Mouse (Mus musculus) induced T-regulatory cell, adult 2 months (primary cell): Measurements from ENCODE around the gene Gpr18.

Experiments
- DNase-seq: peaks from one replicate; pipeline ENCODE4 v3.0.0-alpha.2; 2012; ENCODE audit warnings: low read depth

The Gpr18 gene

DNA sequence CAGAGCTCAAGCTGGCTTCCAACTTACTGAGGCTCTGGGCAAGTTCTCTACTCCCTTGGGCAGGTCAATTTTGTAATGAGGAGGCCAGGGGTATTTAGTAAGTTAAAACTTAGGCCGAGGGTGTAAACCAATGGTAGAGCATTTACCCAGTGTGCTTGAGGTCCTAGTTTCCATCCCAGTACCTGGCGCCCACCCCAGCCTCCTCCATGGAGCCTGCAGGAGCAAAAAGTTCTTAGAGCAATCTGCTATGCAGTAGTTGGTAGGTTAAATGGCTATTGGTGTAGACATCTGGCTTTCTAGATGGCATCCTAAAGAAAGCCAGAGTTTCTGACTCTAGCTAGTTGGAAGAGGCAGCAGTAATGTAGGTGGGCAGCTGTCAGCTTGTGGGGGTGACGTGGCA, 33.9 kb upstream of the Gpr18 start:
- DNase-seq: no peak

DNA sequence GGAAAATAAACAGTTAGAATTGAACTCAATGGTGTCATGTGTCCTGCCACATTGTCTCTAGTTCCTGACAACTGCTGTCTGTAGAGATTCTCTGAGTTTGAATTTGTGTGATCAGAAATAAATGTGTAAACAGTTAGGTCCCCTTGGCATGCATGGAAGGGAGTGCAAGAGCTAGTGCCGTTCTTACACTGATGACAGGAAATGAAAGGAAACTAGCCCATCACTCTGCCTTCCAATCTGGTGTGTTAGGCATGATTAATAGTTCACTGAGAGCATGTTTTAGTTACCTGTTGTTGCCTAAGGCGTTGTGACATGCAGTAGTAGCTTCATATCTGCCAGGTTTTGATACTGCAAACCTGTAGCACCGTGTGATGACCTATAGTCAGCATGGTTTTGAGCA, 32.4 kb upstream of the Gpr18 start:
- peak; percentile 74 for DNase-seq

DNA sequence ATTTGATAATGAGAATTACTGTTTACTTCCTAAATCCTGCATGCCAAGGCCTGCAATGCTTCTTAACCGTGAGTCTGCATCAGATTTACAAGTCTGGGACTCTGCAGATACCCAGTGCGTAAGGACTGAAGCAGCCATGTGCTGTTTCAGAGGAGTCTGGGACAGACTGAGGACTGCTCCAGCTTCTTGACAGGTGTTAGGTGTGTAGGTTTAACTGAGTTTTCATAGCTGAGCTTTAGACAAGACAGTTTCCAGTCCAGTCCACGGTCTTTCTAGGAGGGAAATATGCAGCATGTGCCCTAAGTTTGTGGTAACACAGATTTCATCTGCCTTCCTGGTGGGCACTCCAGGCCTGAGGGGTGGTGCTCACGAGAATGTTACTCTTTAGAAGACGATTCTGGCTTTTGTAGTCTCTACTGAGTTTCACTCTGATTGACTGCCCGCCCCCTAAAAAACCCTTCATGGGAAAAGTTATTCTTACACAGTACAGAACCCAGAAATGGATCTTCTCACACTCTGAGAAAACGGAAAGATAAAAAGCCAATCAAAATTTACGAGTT, 31.7 kb upstream of the Gpr18 start:
- DNase-seq: peak; percentile 79

DNA sequence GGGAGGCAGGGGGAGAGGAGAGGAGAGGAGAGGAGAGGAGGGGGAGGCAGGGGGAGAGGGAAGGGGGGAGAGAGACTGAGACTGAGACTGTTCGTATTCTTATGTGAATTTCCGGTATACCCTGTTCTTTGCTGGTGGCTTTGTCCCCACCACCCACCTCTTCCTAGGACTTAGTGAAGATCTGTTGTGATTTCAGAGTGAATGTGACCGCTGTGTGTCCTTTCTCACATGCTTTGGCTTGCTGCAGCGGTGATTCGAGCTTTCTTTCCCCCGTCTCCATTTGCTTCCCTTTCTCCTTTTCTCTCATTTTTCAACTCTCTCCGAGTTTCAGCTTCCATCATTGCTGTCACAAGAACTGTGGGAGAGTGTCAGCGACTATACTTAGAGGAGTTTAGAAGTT, 31.1 kb upstream of the Gpr18 start:
- peak; percentile 81 for DNase-seq

DNA sequence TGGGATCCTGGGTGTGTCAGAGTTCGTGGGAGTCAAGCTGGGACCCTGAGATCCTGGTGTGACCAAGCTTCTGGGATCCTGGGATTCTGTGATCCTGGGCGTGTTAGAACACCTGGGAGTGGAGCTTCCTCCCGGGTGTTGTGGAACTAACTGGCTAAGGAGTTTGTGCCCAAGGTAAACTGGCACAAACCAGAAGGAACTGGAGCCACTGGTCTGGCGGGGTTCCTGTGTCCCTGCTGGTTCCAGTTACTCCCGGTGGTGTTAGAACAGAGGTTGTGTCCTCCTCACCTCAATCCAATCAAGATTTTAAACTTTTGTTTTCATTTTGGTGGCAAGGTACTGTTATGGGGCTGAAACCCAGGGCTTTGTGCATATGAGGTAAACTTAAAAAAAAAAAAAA, 30.6 kb upstream of the Gpr18 start:
- peak; percentile 64 for DNase-seq

DNA sequence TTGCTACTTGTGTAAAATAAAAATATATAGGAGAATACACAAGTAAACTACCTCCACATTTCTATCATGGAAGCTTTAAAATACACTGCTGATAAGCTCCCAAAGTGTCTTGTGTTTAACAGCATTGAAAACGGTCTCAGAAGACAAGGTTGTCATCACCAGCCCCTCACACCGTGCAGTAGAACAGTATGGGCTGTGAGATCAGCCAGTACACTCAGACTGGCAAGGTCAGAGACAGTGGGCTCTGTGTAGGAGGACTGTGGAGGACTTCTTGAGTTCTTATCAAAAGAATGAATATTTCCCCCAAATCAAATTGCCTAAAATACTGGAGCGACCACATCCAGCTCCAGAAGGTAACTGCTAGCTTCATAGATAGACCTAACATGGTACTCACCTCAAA, 24.0 kb upstream of the Gpr18 start:
- peak; percentile 38 for DNase-seq

DNA sequence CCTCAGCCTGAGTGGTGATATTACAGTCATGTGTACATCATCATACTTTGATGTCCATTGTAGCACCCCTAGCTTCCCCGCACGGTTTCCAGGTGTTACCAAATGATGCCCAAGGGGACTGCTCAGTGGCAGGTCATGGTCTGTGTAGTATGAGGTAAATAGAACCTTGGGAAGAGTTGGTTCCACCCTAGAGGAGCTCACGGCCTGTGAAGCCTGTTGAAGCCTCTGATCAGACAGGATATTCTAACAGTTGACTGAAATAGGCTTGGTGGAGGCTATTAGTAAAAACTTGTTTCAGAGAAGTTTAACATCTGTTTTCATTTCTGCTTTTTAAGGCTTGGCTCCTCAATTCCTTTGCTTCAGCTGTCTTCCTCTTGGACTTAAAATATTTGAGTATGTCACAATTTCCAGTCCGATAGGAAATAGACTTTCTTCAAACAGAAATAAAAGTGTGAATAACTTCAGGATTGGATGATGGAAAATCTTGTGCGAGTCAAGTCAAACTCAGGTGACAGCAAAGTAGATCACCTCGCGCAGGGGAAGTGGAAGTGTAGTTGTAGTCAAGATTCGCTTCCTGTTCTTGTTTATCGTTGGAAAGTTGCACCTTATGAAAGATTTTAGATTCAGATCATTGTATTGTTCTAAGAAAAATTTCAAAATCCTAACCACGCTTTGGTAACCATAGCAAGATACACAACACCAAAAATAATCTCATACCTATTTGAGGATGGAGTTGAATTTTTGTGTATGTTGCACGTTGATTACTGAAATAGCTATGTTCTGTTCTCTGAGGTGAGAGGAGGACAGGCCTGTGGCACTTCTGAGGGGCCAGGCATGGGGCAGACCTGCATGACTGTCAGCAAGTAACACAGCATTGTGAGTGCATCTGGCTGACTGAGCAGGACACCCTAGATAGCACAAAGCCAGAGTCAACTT, 22.9 kb upstream of the Gpr18 start:
- peak; percentile 89 for DNase-seq

DNA sequence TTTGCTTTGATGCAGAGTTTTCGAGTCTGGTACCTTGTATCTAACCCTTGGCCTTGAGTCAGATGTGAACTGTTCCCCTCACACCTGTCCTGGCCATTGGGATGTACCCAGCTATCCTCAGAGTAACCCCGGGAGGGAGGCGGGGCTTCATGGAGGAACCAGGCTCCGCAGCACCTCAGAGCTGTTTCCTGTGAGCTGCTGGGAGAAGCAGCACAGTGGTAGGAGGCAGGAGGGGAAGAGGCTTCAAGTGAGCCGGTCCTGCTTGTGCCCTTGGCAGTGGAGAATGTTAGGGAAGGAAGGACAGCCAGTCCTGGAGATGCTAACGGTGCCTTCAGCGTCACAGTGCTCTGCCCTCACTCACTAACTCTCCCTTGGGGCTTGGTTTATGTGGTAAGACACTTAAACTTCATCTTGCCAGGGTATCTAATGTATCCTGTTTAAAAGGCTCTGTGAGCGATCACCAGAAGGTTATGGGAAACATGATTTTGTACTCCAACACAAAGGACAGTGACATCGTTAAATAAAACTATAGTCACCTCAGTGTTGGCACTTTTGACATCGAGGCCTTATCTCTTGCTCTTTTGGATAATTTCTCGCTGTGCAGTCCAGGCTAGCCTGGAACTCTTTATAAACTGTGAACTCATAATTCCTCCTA, 22.1 kb upstream of the Gpr18 start:
- DNase-seq: peak; percentile 75

DNA sequence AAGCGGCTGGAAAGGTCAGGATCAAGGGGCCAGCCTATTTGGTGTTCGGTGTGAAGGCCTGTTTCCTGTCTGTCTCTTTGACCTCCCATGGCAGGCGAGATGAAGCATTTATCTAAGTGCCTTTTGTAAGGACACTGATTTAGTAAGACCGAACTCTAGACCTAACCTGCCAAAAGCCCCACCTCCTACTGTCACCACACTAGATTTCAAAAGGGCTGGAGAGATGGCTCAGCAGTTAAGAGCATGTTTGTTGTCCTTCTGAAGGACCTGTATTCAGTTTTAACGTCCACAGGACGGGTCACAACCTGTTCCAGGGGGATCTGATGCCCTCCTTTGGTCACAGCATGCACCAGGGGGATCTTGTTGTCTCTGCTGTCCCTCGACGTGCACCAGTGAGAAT, 21.3 kb upstream of the Gpr18 start:
- DNase-seq: no peak

DNA sequence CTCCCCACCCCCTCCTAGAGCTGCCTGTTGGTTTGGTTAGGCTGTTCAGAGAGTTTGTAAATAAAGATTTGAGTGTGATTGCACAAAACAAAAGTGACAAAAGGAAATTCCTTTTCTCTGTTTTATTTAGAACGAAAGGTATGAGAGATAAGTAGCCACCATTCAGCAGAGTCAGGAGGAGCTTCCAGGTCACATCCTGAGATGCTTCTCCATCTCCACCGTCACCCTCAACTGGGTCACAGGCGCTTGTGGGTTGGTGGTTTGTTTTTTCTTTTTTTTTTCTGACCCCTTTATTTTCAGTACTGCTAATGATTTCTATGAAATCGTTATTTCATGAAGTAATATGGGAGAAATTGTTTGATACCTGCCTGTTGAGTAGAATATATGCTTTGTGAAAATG, 20.8 kb upstream of the Gpr18 start:
- peak; percentile 70 for DNase-seq

DNA sequence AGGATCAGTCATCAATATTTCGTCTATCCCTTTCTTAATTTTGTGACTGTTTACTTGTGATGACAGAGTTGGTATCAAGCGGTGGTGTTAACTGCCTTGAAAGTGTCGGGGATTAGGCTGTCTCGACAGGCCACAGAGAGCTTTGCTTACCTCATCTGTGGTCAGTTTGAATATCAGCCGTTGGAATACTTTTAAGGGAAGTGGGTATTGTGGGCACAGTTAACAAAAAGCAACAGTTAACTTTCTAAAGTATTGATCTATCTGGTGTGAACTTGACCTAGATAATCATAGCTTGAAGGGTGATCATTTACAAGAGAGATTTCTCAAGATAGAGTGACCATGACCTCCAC, 19.0 kb upstream of the Gpr18 start:
- peak; percentile 61 for DNase-seq

DNA sequence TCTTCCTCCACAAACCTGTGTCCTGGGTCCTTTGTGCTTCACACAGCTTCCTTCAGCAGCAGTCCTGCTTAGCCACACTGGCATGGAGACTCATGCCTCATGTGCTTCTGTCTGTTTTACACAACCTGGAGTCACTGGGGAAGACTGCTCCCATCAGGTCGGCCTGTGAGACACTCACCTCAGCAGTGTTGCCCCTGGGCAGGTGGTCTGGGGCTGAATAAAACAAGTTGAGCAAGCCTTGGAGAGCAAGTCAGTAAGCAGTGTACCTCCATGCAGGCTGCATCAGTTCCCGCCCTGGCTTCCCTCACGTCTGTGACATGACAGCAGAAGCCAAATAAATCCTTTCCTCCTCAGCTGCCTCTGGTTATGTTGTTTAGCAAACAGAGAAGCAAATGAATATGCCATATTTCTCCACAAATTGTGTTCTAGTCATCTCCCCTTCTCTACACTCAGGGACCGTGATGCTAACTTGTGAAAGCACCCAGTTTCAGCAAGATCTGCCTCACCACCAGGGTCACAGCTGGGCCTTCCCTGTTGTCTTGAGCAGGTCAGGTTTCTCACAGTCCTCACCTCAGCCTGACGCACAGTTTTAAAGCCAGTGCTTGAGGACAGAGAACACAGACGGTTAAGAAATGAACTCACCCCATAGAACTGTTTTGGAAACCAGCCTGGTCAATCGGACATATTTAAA, 18.5 kb upstream of the Gpr18 start:
- DNase-seq: peak; percentile 52

DNA sequence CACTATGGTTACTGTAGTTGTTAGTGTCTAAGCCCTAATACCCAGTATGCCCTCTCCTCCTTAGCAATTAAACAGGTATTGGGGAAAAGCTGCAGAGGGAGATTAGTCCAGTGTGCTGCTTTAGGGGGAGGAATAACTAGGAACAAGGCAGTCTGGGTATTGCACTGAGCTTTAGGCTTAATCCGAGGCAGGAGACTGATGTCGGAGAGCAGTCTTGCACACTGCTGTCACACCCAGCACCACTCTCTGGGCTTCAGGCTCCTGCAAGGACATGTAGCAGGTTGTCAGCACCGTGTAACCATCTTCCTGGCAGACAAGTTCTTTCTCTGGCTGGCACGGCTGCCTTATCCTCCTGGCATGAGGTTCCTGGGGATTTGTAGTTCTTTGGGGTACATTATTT, 16.6 kb upstream of the Gpr18 start:
- DNase-seq: no peak

DNA sequence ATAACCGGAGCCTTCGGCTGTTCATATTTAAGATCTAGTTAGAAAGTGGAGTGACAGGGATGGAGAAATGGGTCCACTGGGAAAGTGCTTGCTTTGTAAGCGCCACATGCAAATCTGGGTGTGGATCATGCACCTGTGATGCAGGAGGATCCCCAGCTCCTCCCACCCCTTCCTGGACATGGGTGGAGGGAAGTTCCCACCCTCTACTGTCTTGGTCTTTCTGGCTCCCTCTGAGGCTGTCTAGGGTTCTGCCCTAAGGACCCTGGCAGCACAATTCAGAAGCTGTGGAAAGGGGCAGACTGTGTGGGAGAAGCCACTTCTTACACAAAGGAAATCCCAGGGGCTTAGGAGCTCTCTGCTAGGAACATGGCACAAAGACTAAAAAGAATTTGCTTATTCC, 16.0 kb upstream of the Gpr18 start:
- peak; percentile 79 for DNase-seq

DNA sequence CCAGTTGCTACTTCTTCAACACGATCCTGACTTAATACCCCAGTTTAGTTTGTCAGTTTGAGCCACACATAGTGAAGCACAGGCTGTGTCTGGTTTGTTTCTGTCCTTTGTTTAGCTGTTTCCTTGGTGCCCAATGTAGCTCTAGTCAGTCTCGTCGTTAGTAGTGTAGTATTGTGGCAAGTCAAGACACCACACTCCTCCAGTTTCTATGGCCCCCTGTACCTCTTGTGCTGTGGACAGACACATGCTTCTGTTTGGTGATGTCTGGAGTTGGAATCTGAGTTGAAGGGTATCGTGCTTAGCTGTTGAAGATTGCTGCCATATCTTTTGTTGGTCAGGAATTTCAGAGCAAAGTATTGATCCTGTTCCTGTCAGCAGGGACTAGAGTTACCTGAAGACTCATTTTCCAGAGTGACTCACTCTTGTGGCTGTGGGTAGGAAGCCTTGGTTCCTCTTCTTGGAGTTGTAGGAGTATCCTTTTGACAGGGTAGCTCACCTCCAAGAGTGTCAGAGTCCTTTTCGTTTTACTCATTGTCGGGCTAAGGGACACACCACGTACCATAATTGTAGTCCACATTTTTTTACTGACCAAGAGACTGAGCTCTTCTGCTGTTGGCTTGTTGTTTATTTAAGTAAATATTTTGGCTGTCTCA, 15.3 kb upstream of the Gpr18 start:
- peak; percentile 80 for DNase-seq

DNA sequence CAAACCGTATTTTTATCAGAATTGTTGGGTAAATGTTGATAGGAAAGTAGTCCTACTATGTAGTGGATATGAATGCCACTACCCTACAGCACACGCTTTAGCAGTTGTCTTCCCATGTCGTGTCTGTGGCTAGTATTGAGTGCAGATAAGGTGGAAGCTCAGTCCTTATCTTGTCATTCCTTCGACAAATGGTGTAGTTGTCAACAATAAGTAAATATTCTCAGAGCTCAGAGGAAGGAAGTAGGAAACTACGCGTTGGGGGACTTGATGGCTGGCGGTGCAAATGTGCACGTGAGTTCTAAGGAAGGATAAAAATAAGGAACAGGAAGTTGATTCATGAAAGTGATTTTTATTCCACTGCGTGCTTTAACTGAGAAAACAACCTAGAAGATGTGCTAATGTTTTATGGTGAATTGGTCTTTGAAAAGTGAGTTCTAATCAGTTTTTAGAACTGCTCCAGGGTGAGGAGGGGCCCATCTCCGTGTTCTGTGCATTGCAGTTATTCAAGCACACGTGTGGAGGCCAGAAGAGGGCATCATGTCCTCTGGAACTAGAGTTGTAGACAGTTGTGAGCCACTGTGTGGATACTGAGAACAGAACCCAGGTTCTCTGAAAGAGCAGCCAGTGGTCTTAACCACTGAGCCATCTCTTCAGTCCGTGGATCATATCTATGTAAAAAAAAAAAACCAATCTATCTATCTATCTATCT, 13.8 kb upstream of the Gpr18 start:
- peak; percentile 84 for DNase-seq

DNA sequence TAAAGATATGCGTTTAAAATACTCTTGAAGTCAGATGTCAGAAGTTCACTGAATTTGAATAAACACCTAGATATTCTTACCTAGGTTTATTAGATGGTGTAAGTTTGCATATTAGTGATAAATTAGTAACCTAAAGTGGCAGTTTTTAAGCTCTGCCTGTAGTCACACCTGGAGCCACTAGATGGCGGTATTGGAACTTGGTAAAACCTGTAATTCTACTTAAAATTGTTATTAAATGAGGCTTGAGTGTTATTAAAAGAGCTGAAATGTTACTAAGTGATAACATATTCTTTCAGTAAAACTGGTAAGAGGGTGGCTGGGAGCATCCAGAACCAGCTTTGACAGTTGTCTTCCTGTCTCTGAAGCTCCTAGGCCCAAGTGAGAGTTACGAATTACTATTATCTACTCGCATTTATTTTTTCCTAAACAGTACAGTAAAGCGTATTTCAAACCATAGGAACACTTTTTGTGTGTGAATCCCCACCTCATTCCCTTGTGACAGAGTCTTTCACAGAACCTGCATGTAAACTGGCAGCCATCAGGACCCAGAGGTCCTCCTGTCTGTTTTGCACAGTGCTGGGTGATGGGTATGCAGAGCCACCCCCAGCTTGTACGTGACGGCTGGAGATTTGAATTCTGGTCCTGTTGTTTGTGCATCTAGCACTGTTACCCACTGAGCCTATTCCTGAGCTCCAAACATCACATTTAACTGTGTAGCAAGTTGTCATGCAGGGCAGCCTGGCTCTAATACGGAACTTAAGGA, 13.0 kb upstream of the Gpr18 start:
- peak; percentile 92 for DNase-seq

DNA sequence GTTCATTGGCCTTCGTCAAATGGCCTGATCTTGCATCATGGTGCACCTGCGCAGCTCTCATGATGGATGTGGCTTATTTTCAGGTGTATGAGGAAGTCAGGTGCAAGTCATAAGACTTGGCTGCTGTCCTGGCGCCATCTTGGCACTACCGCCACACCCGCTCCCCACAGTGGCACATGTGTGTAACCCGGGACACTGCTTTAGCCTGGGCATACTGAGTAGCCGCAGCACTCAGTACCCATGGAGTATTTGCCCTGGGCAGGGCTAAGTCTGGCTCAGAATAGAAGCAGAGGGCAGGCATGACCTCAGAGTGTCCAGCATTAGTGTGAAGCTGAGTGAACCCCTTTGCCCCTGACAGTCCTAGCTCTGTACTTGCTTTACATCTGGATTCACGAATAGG, 11.9 kb upstream of the Gpr18 start:
- DNase-seq: no peak

DNA sequence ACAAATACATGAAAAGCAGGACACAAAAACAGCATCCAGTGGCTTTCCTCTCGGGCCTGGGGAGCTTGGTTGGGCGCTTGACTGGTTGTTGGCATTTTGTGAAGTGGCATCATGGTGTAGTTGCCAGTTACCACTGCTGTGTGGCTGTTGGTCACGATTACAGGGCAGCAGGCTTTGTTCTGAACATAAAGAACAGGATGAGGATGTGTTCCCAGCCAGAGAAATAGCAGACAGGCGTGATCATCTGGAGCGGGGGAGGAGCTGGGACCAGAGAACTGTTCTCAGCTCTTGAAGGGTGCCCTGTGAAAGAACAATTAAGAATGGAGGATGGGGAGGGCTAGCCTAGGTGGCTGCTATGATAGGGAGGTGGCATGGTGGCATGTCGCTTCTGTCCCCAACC, 11.3 kb upstream of the Gpr18 start:
- DNase-seq: no peak

DNA sequence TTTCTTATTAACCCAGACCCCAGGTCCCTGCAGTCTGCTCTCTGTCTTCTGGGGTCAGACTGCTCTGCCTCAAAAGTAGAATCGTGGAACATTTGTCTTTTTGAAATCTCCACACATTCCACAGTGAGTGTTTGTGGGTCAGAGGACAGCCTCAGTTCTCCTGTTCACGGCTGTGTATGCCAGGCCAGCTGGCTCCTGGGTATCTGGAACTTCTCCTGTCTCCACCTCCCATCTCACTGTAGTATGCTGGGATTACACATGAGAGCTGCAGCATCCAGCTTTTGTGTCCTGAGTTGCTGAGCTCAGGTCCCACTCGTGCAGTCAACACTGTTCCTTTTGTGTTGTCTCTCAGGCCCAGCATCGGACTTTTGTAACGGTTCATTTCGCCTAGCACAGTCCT, 9.3 kb upstream of the Gpr18 start:
- no peak for DNase-seq

DNA sequence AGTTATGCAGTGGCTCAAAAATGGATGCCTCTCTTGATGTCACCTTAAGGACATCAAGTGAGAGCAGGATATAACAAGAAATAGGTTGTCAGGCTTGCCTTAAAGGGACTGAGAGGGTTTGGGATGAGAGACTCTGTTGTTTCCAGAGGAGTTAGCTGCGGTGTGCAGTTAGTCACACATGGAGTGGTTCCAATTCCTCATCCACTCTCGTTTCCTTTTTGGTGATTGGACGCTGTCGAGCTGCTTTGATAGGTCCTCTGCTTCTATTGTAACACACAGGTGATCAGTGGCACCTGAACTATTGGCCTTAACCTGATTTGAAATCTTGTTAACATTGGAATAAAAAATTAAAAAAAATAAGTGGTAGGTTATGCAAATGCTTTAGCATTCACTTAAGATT, 7.2 kb upstream of the Gpr18 start:
- no peak for DNase-seq
